Mouse (Mus musculus): ENCODE data around the gene Rab5if. TPM values are rescaled to one million over a fixed set of nuclear protein-coding genes. Genes with fewer than 3 reads are reported as not detected.
"Not testable (repeated sequence)": the region's sequence is repeated elsewhere in the genome, so short reads cannot be mapped to it uniquely, and the experiment has no call there.

Gene Rab5if
- polyA plus RNA-seq, 1 experiment = 129 TPM

GRCm38 (mm10) chr2:156843331-156843730, 19.6 kb upstream of the Rab5if start:
- WGBS = 77% methylated on average over 10 of the region's 10 CpGs
- H3K4me3 ChIP-seq (ENCODE audit: insufficient read depth, low read depth, low read length) = no peak overlapping the region

GRCm38 (mm10) chr2:156844715-156845114, 18.2 kb upstream of the Rab5if start:
- DNase-seq = no peak
- Histone ChIP-seq H3K36me3 (ENCODE audit: control insufficient read depth, insufficient read depth, low read length) (no peaks in the 10 kb centered on the region), H3K27ac (ENCODE audit: insufficient read depth, low read depth, low read length) (no peak overlapping the region), H3K27me3 (replicated peaks; ENCODE audit: control insufficient read depth, insufficient read depth, low read length) (no peaks in the 10 kb centered on the region), H3K4me1 (ENCODE audit: control insufficient read depth, insufficient read depth, low read length) (peaks cover 6% of the 10 kb centered on the region; the same call in 1 of the 2 replicates), H3K4me3 (ENCODE audit: insufficient read depth, low read depth, low read length) (no peak overlapping the region)
- TF ChIP-seq POLR2A (IDR thresholded peaks at IDR 0.05; ENCODE audit: low read depth, low read length) = no peak
- no peak for TF ChIP-seq CTCF (conservative IDR thresholded peaks at IDR 0.05; ENCODE audit: insufficient read depth, insufficient read length, low read depth, low read length)
- 54% methylated on average over 10 of the region's 10 CpGs for WGBS

More at GRCm38 (mm10) chr2:156843331-156843730, 19.6 kb upstream of the Rab5if start:
- Histone ChIP-seq H3K36me3 (ENCODE audit: control insufficient read depth, insufficient read depth, low read length) (no peaks in the 10 kb centered on the region), H3K27me3 (replicated peaks; ENCODE audit: control insufficient read depth, insufficient read depth, low read length) (no peaks in the 10 kb centered on the region), H3K27ac (ENCODE audit: insufficient read depth, low read depth, low read length) (no peak overlapping the region), H3K4me1 (ENCODE audit: control insufficient read depth, insufficient read depth, low read length) (peaks cover 6% of the 10 kb centered on the region; the same call in 1 of the 2 replicates)
- TF ChIP-seq CTCF (conservative IDR thresholded peaks at IDR 0.05; ENCODE audit: insufficient read depth, insufficient read length, low read depth, low read length) = no peak
- TF ChIP-seq POLR2A (IDR thresholded peaks at IDR 0.05; ENCODE audit: low read depth, low read length) = no peak
- DNase-seq = no peak

- Histone ChIP-seq H3K4me1 (ENCODE audit: control insufficient read depth, insufficient read depth, low read length) (no peaks in the 10 kb centered on the region; the same call in 1 of the 2 replicates), H3K27ac (ENCODE audit: insufficient read depth, low read depth, low read length) (no peak overlapping the region), H3K36me3 (ENCODE audit: control insufficient read depth, insufficient read depth, low read length) (no peaks in the 10 kb centered on the region), H3K27me3 (replicated peaks; ENCODE audit: control insufficient read depth, insufficient read depth, low read length) (no peaks in the 10 kb centered on the region), H3K4me3 (ENCODE audit: insufficient read depth, low read depth, low read length) (no peak overlapping the region)
- no peak for DNase-seq
- 66% methylated on average over 6 of the region's 6 CpGs for WGBS
- no peak for TF ChIP-seq CTCF (conservative IDR thresholded peaks at IDR 0.05; ENCODE audit: insufficient read depth, insufficient read length, low read depth, low read length)
Measured at GRCm38 (mm10) chr2:156847653-156848052, 15.3 kb upstream of the Rab5if start.

GRCm38 (mm10) chr2:156848526-156849182, 14.3 kb upstream of the Rab5if start:
- H3K36me3 ChIP-seq (ENCODE audit: control insufficient read depth, insufficient read depth, low read length) = no peaks in the 10 kb centered on the region
- TF ChIP-seq CTCF (conservative IDR thresholded peaks at IDR 0.05; ENCODE audit: insufficient read depth, insufficient read length, low read depth, low read length) (no peak), POLR2A (IDR thresholded peaks at IDR 0.05; ENCODE audit: low read depth, low read length) (no peak)

GRCm38 (mm10) chr2:156850505-156850904, 12.4 kb upstream of the Rab5if start:
- 71% methylated on average over 5 of the region's 5 CpGs for WGBS

More at GRCm38 (mm10) chr2:156848526-156849182, 14.3 kb upstream of the Rab5if start:
- H3K4me1 ChIP-seq (ENCODE audit: control insufficient read depth, insufficient read depth, low read length) = no peaks in the 10 kb centered on the region; the same call in 1 of the 2 replicates
- no peaks in the 10 kb centered on the region for H3K27me3 ChIP-seq (replicated peaks; ENCODE audit: control insufficient read depth, insufficient read depth, low read length)
- DNase-seq = no peak
- no peak overlapping the region for H3K27ac ChIP-seq (ENCODE audit: insufficient read depth, low read depth, low read length)
- WGBS = 71% methylated on average over 6 of the region's 6 CpGs
- H3K4me3 ChIP-seq (ENCODE audit: insufficient read depth, low read depth, low read length) = no peak overlapping the region

GRCm38 (mm10) chr2:156853584-156853983, 9.3 kb upstream of the Rab5if start:
- H3K4me1 ChIP-seq (ENCODE audit: control insufficient read depth, insufficient read depth, low read length); H3K27me3 ChIP-seq (replicated peaks; ENCODE audit: control insufficient read depth, insufficient read depth, low read length); H3K27ac ChIP-seq (ENCODE audit: insufficient read depth, low read depth, low read length); H3K4me3 ChIP-seq (ENCODE audit: insufficient read depth, low read depth, low read length); H3K36me3 ChIP-seq (ENCODE audit: control insufficient read depth, insufficient read depth, low read length): not testable (repeated sequence)
- DNase-seq = peak; percentile 56
- 40% methylated on average over 9 of the region's 13 CpGs for WGBS

More at GRCm38 (mm10) chr2:156850505-156850904, 12.4 kb upstream of the Rab5if start:
- H3K36me3 ChIP-seq (ENCODE audit: control insufficient read depth, insufficient read depth, low read length) = no peaks in the 10 kb centered on the region
- H3K27ac ChIP-seq (ENCODE audit: insufficient read depth, low read depth, low read length) = no peak overlapping the region
- DNase-seq = no peak
- H3K4me3 ChIP-seq (ENCODE audit: insufficient read depth, low read depth, low read length) = no peak overlapping the region
- no peaks in the 10 kb centered on the region; the same call in 1 of the 2 replicates for H3K4me1 ChIP-seq (ENCODE audit: control insufficient read depth, insufficient read depth, low read length)
- TF ChIP-seq POLR2A (IDR thresholded peaks at IDR 0.05; ENCODE audit: low read depth, low read length) (no peak), CTCF (conservative IDR thresholded peaks at IDR 0.05; ENCODE audit: insufficient read depth, insufficient read length, low read depth, low read length) (no peak)
- H3K27me3 ChIP-seq (replicated peaks; ENCODE audit: control insufficient read depth, insufficient read depth, low read length) = no peaks in the 10 kb centered on the region

- H3K4me1 ChIP-seq (ENCODE audit: control insufficient read depth, insufficient read depth, low read length); H3K4me3 ChIP-seq (ENCODE audit: insufficient read depth, low read depth, low read length); H3K36me3 ChIP-seq (ENCODE audit: control insufficient read depth, insufficient read depth, low read length); H3K27me3 ChIP-seq (replicated peaks; ENCODE audit: control insufficient read depth, insufficient read depth, low read length); H3K27ac ChIP-seq (ENCODE audit: insufficient read depth, low read depth, low read length): not testable (repeated sequence)
- TF ChIP-seq CTCF (conservative IDR thresholded peaks at IDR 0.05; ENCODE audit: insufficient read depth, insufficient read length, low read depth, low read length) = peak; percentile 55
- WGBS = 38% methylated on average over 13 of the region's 13 CpGs
- peak; percentile 61 for DNase-seq
Measured at GRCm38 (mm10) chr2:156853999-156854771, 8.7 kb upstream of the Rab5if start.
